Mouse (Mus musculus): ENCODE data around the gene Elp4.

Elp4 gene

GRCm38 (mm10) chr2:105802902-105803301 is 101.5 kb downstream of the Elp4 start:
- TF ChIP-seq NANOG (IDR thresholded peaks at IDR 0.05; ENCODE audit: borderline replicate concordance, low read length) (no peak), POU5F1 (IDR thresholded peaks at IDR 0.05; ENCODE audit: borderline replicate concordance, low read length) (no peak), CTCF (conservative IDR thresholded peaks at IDR 0.05; ENCODE audit: low read length) (no peak)
- Histone ChIP-seq H3K27me3 (ENCODE audit: insufficient read depth, low read length) (no peaks in the 10 kb centered on the region), H3K4me3 (replicated peaks; ENCODE audit: low read length) (no peak overlapping the region), H3K9me3 (ENCODE audit: low read length) (no peaks in the 10 kb centered on the region), H3K4me1 (replicated peaks; ENCODE audit: low read depth, low read length) (no peaks in the 10 kb centered on the region), H3K36me3 (ENCODE audit: insufficient read depth, low read length) (no peaks in the 10 kb centered on the region)

- H3K9me3 ChIP-seq (ENCODE audit: low read length): no peaks in the 10 kb centered on the region
- no peaks in the 10 kb centered on the region for H3K36me3 ChIP-seq (ENCODE audit: insufficient read depth, low read length)
- no peaks in the 10 kb centered on the region for H3K27me3 ChIP-seq (ENCODE audit: insufficient read depth, low read length)
- TF ChIP-seq NANOG (IDR thresholded peaks at IDR 0.05; ENCODE audit: borderline replicate concordance, low read length): no peak
- no peak for TF ChIP-seq CTCF (conservative IDR thresholded peaks at IDR 0.05; ENCODE audit: low read length)
- no peak for TF ChIP-seq POU5F1 (IDR thresholded peaks at IDR 0.05; ENCODE audit: borderline replicate concordance, low read length)
- H3K4me1 ChIP-seq (replicated peaks; ENCODE audit: low read depth, low read length): no peaks in the 10 kb centered on the region
- H3K4me3 ChIP-seq (replicated peaks; ENCODE audit: low read length): no peak overlapping the region
Observed at GRCm38 (mm10) chr2:105801536-105801935, 102.8 kb downstream of the Elp4 start.

- Histone ChIP-seq H3K9me3 (ENCODE audit: low read length) (no peaks in the 10 kb centered on the region), H3K4me1 (replicated peaks; ENCODE audit: low read depth, low read length) (no peaks in the 10 kb centered on the region), H3K27me3 (ENCODE audit: insufficient read depth, low read length) (no peaks in the 10 kb centered on the region), H3K4me3 (replicated peaks; ENCODE audit: low read length) (no peak overlapping the region), H3K36me3 (ENCODE audit: insufficient read depth, low read length) (no peaks in the 10 kb centered on the region)
- no peak for TF ChIP-seq CTCF (conservative IDR thresholded peaks at IDR 0.05; ENCODE audit: low read length)
- TF ChIP-seq NANOG (IDR thresholded peaks at IDR 0.05; ENCODE audit: borderline replicate concordance, low read length): no peak
- TF ChIP-seq POU5F1 (IDR thresholded peaks at IDR 0.05; ENCODE audit: borderline replicate concordance, low read length): no peak
Observed at GRCm38 (mm10) chr2:105800694-105801093, 103.7 kb downstream of the Elp4 start.

GRCm38 (mm10) chr2:105799840-105800239 is 104.5 kb downstream of the Elp4 start:
- no peaks in the 10 kb centered on the region for H3K27me3 ChIP-seq (ENCODE audit: insufficient read depth, low read length)
- H3K4me1 ChIP-seq (replicated peaks; ENCODE audit: low read depth, low read length): no peaks in the 10 kb centered on the region
- TF ChIP-seq CTCF (conservative IDR thresholded peaks at IDR 0.05; ENCODE audit: low read length): peak; percentile 55
- no peak for TF ChIP-seq NANOG (IDR thresholded peaks at IDR 0.05; ENCODE audit: borderline replicate concordance, low read length)
- H3K4me3 ChIP-seq (replicated peaks; ENCODE audit: low read length): no peak overlapping the region
- H3K36me3 ChIP-seq (ENCODE audit: insufficient read depth, low read length): no peaks in the 10 kb centered on the region
- no peaks in the 10 kb centered on the region for H3K9me3 ChIP-seq (ENCODE audit: low read length)

GRCm38 (mm10) chr2:105797842-105798241 is 106.5 kb downstream of the Elp4 start:
- Histone ChIP-seq H3K4me1 (replicated peaks; ENCODE audit: low read depth, low read length) (no peaks in the 10 kb centered on the region), H3K9me3 (ENCODE audit: low read length) (no peaks in the 10 kb centered on the region), H3K36me3 (ENCODE audit: insufficient read depth, low read length) (no peaks in the 10 kb centered on the region), H3K27me3 (ENCODE audit: insufficient read depth, low read length) (no peaks in the 10 kb centered on the region), H3K4me3 (replicated peaks; ENCODE audit: low read length) (no peak overlapping the region)
- TF ChIP-seq POU5F1 (IDR thresholded peaks at IDR 0.05; ENCODE audit: borderline replicate concordance, low read length) (no peak), CTCF (conservative IDR thresholded peaks at IDR 0.05; ENCODE audit: low read length) (no peak), NANOG (IDR thresholded peaks at IDR 0.05; ENCODE audit: borderline replicate concordance, low read length) (no peak)

GRCm38 (mm10) chr2:105796101-105796500 is 108.3 kb downstream of the Elp4 start:
- Histone ChIP-seq H3K27me3 (ENCODE audit: insufficient read depth, low read length) (no peaks in the 10 kb centered on the region), H3K36me3 (ENCODE audit: insufficient read depth, low read length) (no peaks in the 10 kb centered on the region), H3K4me1 (replicated peaks; ENCODE audit: low read depth, low read length) (no peaks in the 10 kb centered on the region), H3K9me3 (ENCODE audit: low read length) (no peaks in the 10 kb centered on the region), H3K4me3 (replicated peaks; ENCODE audit: low read length) (no peak overlapping the region)
- TF ChIP-seq CTCF (conservative IDR thresholded peaks at IDR 0.05; ENCODE audit: low read length) (no peak), POU5F1 (IDR thresholded peaks at IDR 0.05; ENCODE audit: borderline replicate concordance, low read length) (no peak), NANOG (IDR thresholded peaks at IDR 0.05; ENCODE audit: borderline replicate concordance, low read length) (no peak)

GRCm38 (mm10) chr2:105792339-105793120 is 111.8 kb downstream of the Elp4 start:
- TF ChIP-seq POU5F1 (IDR thresholded peaks at IDR 0.05; ENCODE audit: borderline replicate concordance, low read length) (no peak), CTCF (conservative IDR thresholded peaks at IDR 0.05; ENCODE audit: low read length) (no peak), NANOG (IDR thresholded peaks at IDR 0.05; ENCODE audit: borderline replicate concordance, low read length) (no peak)
- H3K27me3 ChIP-seq (ENCODE audit: insufficient read depth, low read length): no peaks in the 10 kb centered on the region
- no peak overlapping the region for H3K4me3 ChIP-seq (replicated peaks; ENCODE audit: low read length)
- no peaks in the 10 kb centered on the region for H3K4me1 ChIP-seq (replicated peaks; ENCODE audit: low read depth, low read length)
- H3K9me3 ChIP-seq (ENCODE audit: low read length): no peaks in the 10 kb centered on the region
- no peaks in the 10 kb centered on the region for H3K36me3 ChIP-seq (ENCODE audit: insufficient read depth, low read length)

- Histone ChIP-seq H3K27me3 (ENCODE audit: insufficient read depth, low read length) (no peaks in the 10 kb centered on the region), H3K4me1 (replicated peaks; ENCODE audit: low read depth, low read length) (no peaks in the 10 kb centered on the region), H3K9me3 (ENCODE audit: low read length) (no peaks in the 10 kb centered on the region), H3K4me3 (replicated peaks; ENCODE audit: low read length) (no peak overlapping the region), H3K36me3 (ENCODE audit: insufficient read depth, low read length) (no peaks in the 10 kb centered on the region)
- no peak for TF ChIP-seq POU5F1 (IDR thresholded peaks at IDR 0.05; ENCODE audit: borderline replicate concordance, low read length)
- no peak for TF ChIP-seq CTCF (conservative IDR thresholded peaks at IDR 0.05; ENCODE audit: low read length)
- TF ChIP-seq NANOG (IDR thresholded peaks at IDR 0.05; ENCODE audit: borderline replicate concordance, low read length): no peak
Observed at GRCm38 (mm10) chr2:105789936-105790335, 114.4 kb downstream of the Elp4 start.

GRCm38 (mm10) chr2:105787726-105788125 is 116.6 kb downstream of the Elp4 start:
- no peaks in the 10 kb centered on the region for H3K36me3 ChIP-seq (ENCODE audit: insufficient read depth, low read length)
- TF ChIP-seq NANOG (IDR thresholded peaks at IDR 0.05; ENCODE audit: borderline replicate concordance, low read length) (no peak), CTCF (conservative IDR thresholded peaks at IDR 0.05; ENCODE audit: low read length) (no peak), POU5F1 (IDR thresholded peaks at IDR 0.05; ENCODE audit: borderline replicate concordance, low read length) (no peak)

More at GRCm38 (mm10) chr2:105787726-105788125, 116.6 kb downstream of the Elp4 start:
- Histone ChIP-seq H3K4me3 (replicated peaks; ENCODE audit: low read length) (no peak overlapping the region), H3K27me3 (ENCODE audit: insufficient read depth, low read length) (no peaks in the 10 kb centered on the region), H3K4me1 (replicated peaks; ENCODE audit: low read depth, low read length) (no peaks in the 10 kb centered on the region), H3K9me3 (ENCODE audit: low read length) (no peaks in the 10 kb centered on the region)

Data from E14TG2a.4 (cell line).